Mouse (Mus musculus) embryonic facial prominence, embryonic 11.5 days (tissue): ENCODE results near the gene Chac1. TPM values are rescaled to one million over a fixed set of nuclear protein-coding genes. Genes with fewer than 3 reads are reported as not detected.

ENCODE experiments used
- ATAC-seq: fragments of 200-750 bp; cut with Nextera tagmentation; replicated peaks from 2 replicates; pipeline ENCODE4 v1.8.0; 2017; ENCODE audit warnings: low read depth; ENCODE audit not compliant: insufficient number of reproducible peaks, low FRiP score, low TSS enrichment
- DNase-seq: peaks from one replicate; pipeline ENCODE4 v3.0.0-alpha.2; 2015; ENCODE audit warnings: low spot score
- H3K27ac ChIP-seq: fragments of 300-500 bp; sonication (generic); replicated peaks from 2 replicates; pipeline ENCODE4 v1.5.1; 2014; ENCODE audit warnings: mild to moderate bottlenecking, low read depth, low read length, control low read depth
- H3K27me3 ChIP-seq: fragments of 300-500 bp; sonication (generic); 2 replicates; pipeline ENCODE4 v1.6.1; 2014; ENCODE audit warnings: mild to moderate bottlenecking, low read length, moderate library complexity, mixed read lengths; ENCODE audit not compliant: control insufficient read depth, insufficient read depth
- H3K36me3 ChIP-seq: fragments of 300-500 bp; sonication (generic); replicated peaks from 2 replicates; pipeline ENCODE4 v1.6.1; 2014; ENCODE audit warnings: low read depth, mild to moderate bottlenecking, low read length, moderate library complexity, mixed read lengths; ENCODE audit not compliant: control insufficient read depth, insufficient read depth
- H3K4me1 ChIP-seq: fragments of 300-500 bp; sonication (generic); 2 replicates; pipeline ENCODE4 v1.6.1; 2014; ENCODE audit warnings: low read length, mixed read lengths; ENCODE audit not compliant: control insufficient read depth, insufficient read depth
- H3K4me2 ChIP-seq: fragments of 300-500 bp; sonication (generic); 2 replicates; pipeline ENCODE4 v1.6.1; 2014; ENCODE audit warnings: low read depth, mild to moderate bottlenecking, control low read depth, low read length, moderate library complexity
- H3K4me3 ChIP-seq: fragments of 300-500 bp; sonication (generic); 2 replicates; pipeline ENCODE4 v1.5.1; 2014; ENCODE audit warnings: low read depth, low read length, control low read depth
- H3K9ac ChIP-seq: fragments of 300-500 bp; sonication (generic); replicated peaks from 2 replicates; pipeline ENCODE4 v1.6.1; 2014; ENCODE audit warnings: mild to moderate bottlenecking, control low read depth, low read length
- H3K9me3 ChIP-seq: fragments of 300-500 bp; sonication (generic); replicated peaks from 2 replicates; pipeline ENCODE4 v1.6.1; 2016; ENCODE audit warnings: mild to moderate bottlenecking, low read length, inconsistent platforms, mixed read lengths; ENCODE audit not compliant: control insufficient read depth
- WGBS: fragments of 180-500 bp; shearing (Covaris S2); extraction: QIAGEN DNeasy Blood & Tissue Kit; methylation state at CpG from one replicate; pipeline ENCODE4 v1.1.7; 2014; 5-methylcytosine and 5-hydroxymethylcytosine counted together
- polyA plus RNA-seq: library from polyadenylated mRNA; unstranded; fragments of >200 nt; fragmentation: Nextera tagmentation; extraction: Ambion mirVana; gene quantifications from 2 replicates; pipeline ENCODE4 v1.2.1, GENCODE M21; 2014

The Chac1 gene
- polyA plus RNA-seq, 1 experiment from 2014 or later = 0.34 TPM

- Histone ChIP-seq H3K9me3 (no peaks in the 10 kb centered on the region), H3K27me3 (no peaks in the 10 kb centered on the region), H3K9ac (no peak overlapping the region), H3K4me1 (no peaks in the 10 kb centered on the region), H3K4me2 (no peak overlapping the region), H3K36me3 (no peaks in the 10 kb centered on the region), H3K27ac (no peak overlapping the region), H3K4me3 (no peak overlapping the region)
- WGBS = 55% methylated on average over 6 of the region's 6 CpGs
- ATAC-seq (no peak), DNase-seq (no peak)
Measured at GRCm38 (mm10) chr2:119344537-119345138, 6.4 kb upstream of the Chac1 start.

GRCm38 (mm10) chr2:119353707-119354106, 2.7 kb downstream of the Chac1 start:
- 86% methylated on average over 8 of the region's 8 CpGs for WGBS
- no peak for ATAC-seq
- H3K9me3 ChIP-seq = no peaks in the 10 kb centered on the region

GRCm38 (mm10) chr2:119355089-119355488, 4.1 kb downstream of the Chac1 start:
- WGBS = 71% methylated on average over 3 of the region's 3 CpGs
- Histone ChIP-seq H3K9ac (no peak overlapping the region), H3K4me2 (no peak overlapping the region), H3K4me1 (no peaks in the 10 kb centered on the region), H3K4me3 (no peak overlapping the region), H3K9me3 (no peaks in the 10 kb centered on the region), H3K27me3 (peaks cover 8% of the 10 kb centered on the region; the same call in 1 of the 2 replicates), H3K36me3 (no peaks in the 10 kb centered on the region), H3K27ac (no peak overlapping the region)
- no peak for DNase-seq
- ATAC-seq = no peak

More at GRCm38 (mm10) chr2:119353707-119354106, 2.7 kb downstream of the Chac1 start:
- Histone ChIP-seq H3K27ac (no peak overlapping the region), H3K4me1 (no peaks in the 10 kb centered on the region), H3K9ac (no peak overlapping the region), H3K36me3 (no peaks in the 10 kb centered on the region), H3K4me3 (no peak overlapping the region), H3K4me2 (no peak overlapping the region), H3K27me3 (peaks cover 10% of the 10 kb centered on the region; the same call in 1 of the 2 replicates)
- DNase-seq = no peak

- H3K4me1 ChIP-seq = no peaks in the 10 kb centered on the region
- ATAC-seq (no peak), DNase-seq (no peak)
- no peaks in the 10 kb centered on the region for H3K36me3 ChIP-seq
- H3K4me3 ChIP-seq = no peak overlapping the region
- no peak overlapping the region for H3K27ac ChIP-seq
- no peaks in the 10 kb centered on the region for H3K9me3 ChIP-seq
- H3K27me3 ChIP-seq = peaks cover 7% of the 10 kb centered on the region; the same call in 1 of the 2 replicates
- H3K4me2 ChIP-seq = no peak overlapping the region
- 23% methylated on average over 7 of the region's 7 CpGs for WGBS
- H3K9ac ChIP-seq = no peak overlapping the region
Measured at GRCm38 (mm10) chr2:119355651-119356050, 4.6 kb downstream of the Chac1 start.

GRCm38 (mm10) chr2:119356310-119356709, 5.3 kb downstream of the Chac1 start:
- no peak overlapping the region for H3K27ac ChIP-seq
- no peaks in the 10 kb centered on the region for H3K36me3 ChIP-seq
- DNase-seq (no peak), ATAC-seq (no peak)
- H3K9me3 ChIP-seq = no peaks in the 10 kb centered on the region
- H3K9ac ChIP-seq = no peak overlapping the region
- H3K4me1 ChIP-seq = no peaks in the 10 kb centered on the region
- no peak overlapping the region for H3K4me3 ChIP-seq
- H3K4me2 ChIP-seq = no peak overlapping the region
- peaks cover 2% of the 10 kb centered on the region; the same call in 1 of the 2 replicates for H3K27me3 ChIP-seq

GRCm38 (mm10) chr2:119356805-119357204, 5.8 kb downstream of the Chac1 start:
- Histone ChIP-seq H3K27me3 (no peaks in the 10 kb centered on the region), H3K4me1 (no peaks in the 10 kb centered on the region), H3K4me2 (no peak overlapping the region), H3K36me3 (no peaks in the 10 kb centered on the region), H3K27ac (no peak overlapping the region), H3K4me3 (no peak overlapping the region), H3K9me3 (no peaks in the 10 kb centered on the region), H3K9ac (no peak overlapping the region)
- no peak for ATAC-seq
- DNase-seq = no peak
- 85% methylated on average over 5 of the region's 5 CpGs for WGBS

GRCm38 (mm10) chr2:119358249-119358648, 7.2 kb downstream of the Chac1 start:
- ATAC-seq = no peak
- Histone ChIP-seq H3K9me3 (no peaks in the 10 kb centered on the region), H3K4me2 (no peak overlapping the region), H3K36me3 (no peaks in the 10 kb centered on the region), H3K9ac (no peak overlapping the region), H3K27ac (no peak overlapping the region), H3K4me3 (no peak overlapping the region), H3K4me1 (no peaks in the 10 kb centered on the region), H3K27me3 (no peaks in the 10 kb centered on the region)
- no peak for DNase-seq
- 87% methylated on average over 6 of the region's 6 CpGs for WGBS

GRCm38 (mm10) chr2:119359721-119360291, 8.8 kb downstream of the Chac1 start:
- ATAC-seq = no peak
- Histone ChIP-seq H3K36me3 (no peaks in the 10 kb centered on the region), H3K9ac (no peak overlapping the region), H3K4me3 (no peak overlapping the region), H3K9me3 (no peaks in the 10 kb centered on the region), H3K27ac (no peak overlapping the region), H3K4me2 (no peak overlapping the region), H3K27me3 (no peaks in the 10 kb centered on the region), H3K4me1 (no peaks in the 10 kb centered on the region)
- no peak for DNase-seq
- 84% methylated on average over 2 of the region's 2 CpGs for WGBS
